Mouse (Mus musculus) E14TG2a.4 (cell line): ENCODE results near the gene Lgi2.
A peak's percentile ranks its signal among the peaks of the same experiment; 100 is the strongest.

Experiments used
- H3K27me3 ChIP-seq: 2 replicates; pipeline ENCODE4 v1.6.1; 2014; ENCODE audit warnings: low read length, control low read depth; ENCODE audit not compliant: insufficient read depth
- H3K36me3 ChIP-seq: 2 replicates; pipeline ENCODE4 v1.6.1; 2014; ENCODE audit warnings: low read length, control low read depth; ENCODE audit not compliant: insufficient read depth
- H3K4me1 ChIP-seq: replicated peaks from 2 replicates; pipeline ENCODE4 v1.6.1; 2014; ENCODE audit warnings: low read depth, low read length, control low read depth
- H3K4me3 ChIP-seq: replicated peaks from 2 replicates; pipeline ENCODE4 v1.5.1; 2014; ENCODE audit warnings: mild to moderate bottlenecking, low read length
- H3K9me3 ChIP-seq: 2 replicates; pipeline ENCODE4 v1.6.1; 2014; ENCODE audit warnings: low read length, control low read depth
- CTCF ChIP-seq: conservative IDR thresholded peaks from 2 replicates; pipeline ENCODE4 v1.5.1; 2014; ENCODE audit warnings: low read length
- NANOG ChIP-seq: IDR thresholded peaks from 2 replicates; pipeline ENCODE4 v1.6.1; 2014; ENCODE audit warnings: borderline replicate concordance, low read length, mixed read lengths
- POU5F1 ChIP-seq: IDR thresholded peaks from 2 replicates; pipeline ENCODE4 v1.6.1; 2014; ENCODE audit warnings: low read length, borderline replicate concordance

The Lgi2 gene

GRCm38 (mm10) chr5:52526324-52526986 lies 39.8 kb downstream of the Lgi2 start:
- TF ChIP-seq POU5F1 (no peak), NANOG (no peak), CTCF (no peak)
- Histone ChIP-seq H3K4me1 (no peaks in the 10 kb centered on the region), H3K36me3 (no peaks in the 10 kb centered on the region), H3K9me3 (no peaks in the 10 kb centered on the region), H3K27me3 (peaks cover 26% of the 10 kb centered on the region; the same call in 1 of the 2 replicates), H3K4me3 (no peak overlapping the region)

GRCm38 (mm10) chr5:52524207-52524606 lies 42.1 kb downstream of the Lgi2 start:
- Histone ChIP-seq H3K36me3 (no peaks in the 10 kb centered on the region), H3K9me3 (peaks cover 19% of the 10 kb centered on the region), H3K4me3 (no peak overlapping the region), H3K27me3 (0 out of 2 replicates have a peak, but pooled peaks cover 18% of the 10 kb centered on the region), H3K4me1 (no peaks in the 10 kb centered on the region)
- TF ChIP-seq NANOG (no peak), CTCF (peak; percentile 27)

- TF ChIP-seq POU5F1 (no peak), NANOG (no peak), CTCF (no peak)
- Histone ChIP-seq H3K4me1 (no peaks in the 10 kb centered on the region), H3K4me3 (no peak overlapping the region), H3K36me3 (no peaks in the 10 kb centered on the region), H3K27me3 (0 out of 2 replicates have a peak, but pooled peaks cover 4% of the 10 kb centered on the region), H3K9me3 (peaks cover 60% of the 10 kb centered on the region)
These were observed 46.3 kb downstream of the Lgi2 start for GRCm38 (mm10) chr5:52519921-52520320.

- no peak for TF ChIP-seq POU5F1
- TF ChIP-seq NANOG: peak; percentile 68; the same call in 1 of the 2 replicates
- Histone ChIP-seq H3K9me3 (peaks cover 59% of the 10 kb centered on the region), H3K27me3 (peaks cover 9% of the 10 kb centered on the region), H3K4me3 (no peak overlapping the region), H3K36me3 (no peaks in the 10 kb centered on the region), H3K4me1 (0 out of 2 replicates have a peak, but pooled peaks cover 1% of the 10 kb centered on the region)
These were observed 50.2 kb downstream of the Lgi2 start for GRCm38 (mm10) chr5:52516072-52516476.

- H3K27me3 ChIP-seq: peaks cover 11% of the 10 kb centered on the region
- H3K4me1 ChIP-seq: 0 out of 2 replicates have a peak, but pooled peaks cover 4% of the 10 kb centered on the region
- TF ChIP-seq POU5F1: no peak
- no peak for TF ChIP-seq NANOG
- TF ChIP-seq CTCF: peak; percentile 48
- peaks cover 53% of the 10 kb centered on the region for H3K9me3 ChIP-seq
- no peak overlapping the region for H3K4me3 ChIP-seq
- H3K36me3 ChIP-seq: no peaks in the 10 kb centered on the region
These were observed 50.8 kb downstream of the Lgi2 start for GRCm38 (mm10) chr5:52515246-52516021.

- Histone ChIP-seq H3K36me3 (no peaks in the 10 kb centered on the region), H3K4me1 (peaks cover 14% of the 10 kb centered on the region; the same call in 1 of the 2 replicates), H3K4me3 (no peak overlapping the region), H3K27me3 (peaks cover 11% of the 10 kb centered on the region), H3K9me3 (peaks cover 10% of the 10 kb centered on the region)
- TF ChIP-seq CTCF (no peak), POU5F1 (no peak), NANOG (no peak)
These were observed 55.2 kb downstream of the Lgi2 start for GRCm38 (mm10) chr5:52511089-52511488.

GRCm38 (mm10) chr5:52509416-52509815 lies 56.8 kb downstream of the Lgi2 start:
- H3K27me3 ChIP-seq: peaks cover 11% of the 10 kb centered on the region
- no peak for TF ChIP-seq NANOG
- TF ChIP-seq CTCF: no peak
- no peak for TF ChIP-seq POU5F1
- H3K36me3 ChIP-seq: no peaks in the 10 kb centered on the region
- H3K9me3 ChIP-seq: no peaks in the 10 kb centered on the region
- H3K4me3 ChIP-seq: no peak overlapping the region
- H3K4me1 ChIP-seq: peaks cover 16% of the 10 kb centered on the region; the same call in 1 of the 2 replicates

- no peaks in the 10 kb centered on the region for H3K36me3 ChIP-seq
- no peak overlapping the region for H3K4me3 ChIP-seq
- TF ChIP-seq POU5F1: no peak
- no peak for TF ChIP-seq CTCF
- no peak for TF ChIP-seq NANOG
- peaks cover 12% of the 10 kb centered on the region; the same call in 1 of the 2 replicates for H3K4me1 ChIP-seq
- H3K9me3 ChIP-seq: no peaks in the 10 kb centered on the region
- H3K27me3 ChIP-seq: peaks cover 7% of the 10 kb centered on the region; the same call in 1 of the 2 replicates
These were observed 61.6 kb downstream of the Lgi2 start for GRCm38 (mm10) chr5:52504666-52505065.
